In the genomic region with DNA sequence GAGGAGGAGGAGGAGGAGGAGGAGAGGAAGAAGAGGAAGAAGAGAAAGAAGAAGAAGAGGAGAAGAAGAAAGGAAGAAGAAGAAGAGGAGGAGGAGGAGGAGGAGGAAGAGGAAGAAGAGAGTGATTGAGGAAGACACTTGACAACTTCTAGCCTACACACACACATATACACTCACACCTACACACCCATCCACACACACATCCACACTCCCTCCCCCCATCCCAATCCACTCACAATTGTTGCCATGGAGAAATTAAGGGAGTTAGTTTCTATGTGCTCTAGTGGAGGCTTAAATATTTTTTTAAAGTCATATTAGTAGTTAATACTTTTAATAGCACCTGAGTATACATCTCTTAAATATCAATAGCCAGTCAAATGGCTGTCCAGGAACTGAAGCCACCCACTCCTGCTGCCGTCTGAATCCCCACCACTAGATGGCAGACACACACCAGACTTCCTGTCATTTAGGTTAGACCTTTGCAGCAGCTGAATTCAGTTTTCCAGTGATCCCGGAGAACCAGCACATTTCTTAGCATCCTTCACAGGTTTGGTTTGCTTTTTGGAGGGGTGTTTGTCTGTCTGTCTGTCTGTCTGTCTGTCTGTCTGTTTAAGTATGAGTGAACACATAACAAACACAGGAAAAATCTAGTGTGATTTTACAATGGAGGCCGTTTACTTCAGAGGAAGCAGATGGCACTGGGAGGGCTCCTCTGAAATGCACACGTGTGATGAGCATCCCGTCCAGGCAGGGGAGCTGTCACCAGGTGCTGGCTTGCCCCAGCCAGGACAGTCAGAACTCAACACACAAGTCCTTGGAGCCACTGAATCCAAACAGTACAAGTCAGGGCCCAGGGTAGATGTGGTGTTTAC, we compare ENCODE assay signal across 9 mouse cellular contexts.
DNase-seq lines count a peak whose midpoint lies in the region; ATAC-seq and TF ChIP-seq lines count a peak whose summit lies in the region.
"Had no signal": no experiment of that assay in that cellular context is flagged by ENCODE, and none has a peak within 500 bp of the region (broad histone marks: within the 10 kb centered on the region; RNA-seq: fewer than 3 reads in every experiment).

No protein-coding gene starts in this region.

- DNase-seq in Muller cell, postnatal 12 days (ENCODE audit: inconsistent ontology term), result peak; percentile 70
- DNase-seq in cerebellum, adult 9-10 months, result peak; percentile 93
- DNase-seq in frontal cortex, postnatal 10 days (ENCODE audit: low spot score in 2 of 2), result peak; percentile 52 to 81
- DNase-seq in hindbrain, postnatal 0 days (ENCODE audit: low spot score), result peak; percentile 90
- peak; percentile 91 to 92 for DNase-seq in left cerebral cortex, adult 18-20 months (ENCODE audit: low spot score in 2 of 2)
- peak; percentile 95 to 96 for DNase-seq in right cerebral cortex, adult 2 months (ENCODE audit: low spot score in 2 of 2)
- peak; percentile 66 for DNase-seq in urinary bladder, postnatal 10 days (ENCODE audit: low spot score)

- H3K4me2 ChIP-seq in hindbrain, postnatal 0 days (ENCODE audit: low read depth, low read length), result no peak overlapping the region

- peaks cover 12% of the 10 kb centered on the region; the same call in 1 of the 2 replicates for H3K36me3 ChIP-seq in hindbrain, postnatal 0 days (ENCODE audit: insufficient read depth, low read length)

- peak; percentile 81 for ATAC-seq in hindbrain, postnatal 0 days
- ATAC-seq in megakaryocyte, adult 5-6 weeks (ENCODE audit: poor library complexity, severe bottlenecking), result peak; percentile 84

- no peaks in the 10 kb centered on the region for H3K27me3 ChIP-seq in hindbrain, postnatal 0 days (ENCODE audit: insufficient read depth, low read length)

- no peaks in the 10 kb centered on the region for H3K4me1 ChIP-seq in hindbrain, postnatal 0 days (ENCODE audit: insufficient read depth, low read length)

- H3K4me3 ChIP-seq in hindbrain, postnatal 0 days (ENCODE audit: low read length), result no peak overlapping the region

- 2% methylated on average over 5 of the region's 5 CpGs for WGBS in hindbrain, postnatal 0 days

- no peak overlapping the region for H3K9ac ChIP-seq in hindbrain, postnatal 0 days (replicated peaks; ENCODE audit: low read length)

- no peak overlapping the region for H3K27ac ChIP-seq in hindbrain, postnatal 0 days
- H3K27ac ChIP-seq: macrophage had no signal

- TF ChIP-seq CTCF in hindbrain, postnatal 0 days (IDR thresholded peaks at IDR 0.05; ENCODE audit: low read depth), result peak; percentile 94

- H3K9me3 ChIP-seq in hindbrain, postnatal 0 days (ENCODE audit: low read length), result no peaks in the 10 kb centered on the region
